Mouse (Mus musculus) heart, embryonic 16.5 days (tissue): ENCODE data around the gene Gm43738. TPM values are rescaled to one million over a fixed set of nuclear protein-coding genes. Genes with fewer than 3 reads are reported as not detected.

ENCODE experiments used
- ATAC-seq: fragments of 200-750 bp; cut with Nextera tagmentation; replicated peaks from 2 replicates; pipeline ENCODE4 v1.8.0; 2017; ENCODE audit warnings: moderate number of reproducible peaks; ENCODE audit not compliant: insufficient read depth, low FRiP score; ENCODE audit errors: extremely low read depth
- H3K27ac ChIP-seq: fragments of 300-500 bp; sonication (generic); 2 replicates; pipeline ENCODE4 v1.5.1; 2014; ENCODE audit warnings: mild to moderate bottlenecking, low read length, control low read depth, moderate library complexity
- H3K27me3 ChIP-seq: fragments of 300-500 bp; sonication (generic); 2 replicates; pipeline ENCODE4 v1.6.1; 2014; ENCODE audit warnings: low read length, mixed read lengths; ENCODE audit not compliant: control insufficient read depth, insufficient read depth
- H3K36me3 ChIP-seq: fragments of 300-500 bp; sonication (generic); 2 replicates; pipeline ENCODE4 v1.6.1; 2014; ENCODE audit not compliant: control insufficient read depth, insufficient read depth
- H3K4me1 ChIP-seq: fragments of 300-500 bp; sonication (generic); 2 replicates; pipeline ENCODE4 v1.6.1; 2014; ENCODE audit warnings: low read length, mixed read lengths; ENCODE audit not compliant: control insufficient read depth, insufficient read depth
- H3K4me2 ChIP-seq: fragments of 300-500 bp; sonication (generic); 2 replicates; pipeline ENCODE4 v1.6.1; 2014; ENCODE audit warnings: low read depth, mild to moderate bottlenecking, control low read depth, low read length
- H3K4me3 ChIP-seq: fragments of 300-500 bp; sonication (generic); 2 replicates; pipeline ENCODE4 v1.5.1; 2014; ENCODE audit warnings: mild to moderate bottlenecking, control low read depth, low read length
- H3K9ac ChIP-seq: fragments of 300-500 bp; sonication (generic); 2 replicates; pipeline ENCODE4 v1.6.1; 2014; ENCODE audit warnings: low read length, control low read depth
- H3K9me3 ChIP-seq: fragments of 300-500 bp; sonication (generic); replicated peaks from 2 replicates; pipeline ENCODE4 v1.6.1; 2016; ENCODE audit warnings: low read length; ENCODE audit not compliant: control insufficient read depth
- WGBS: fragments of 180-500 bp; shearing (Covaris S2); extraction: QIAGEN DNeasy Blood & Tissue Kit; methylation state at CpG from one replicate; pipeline ENCODE4 v1.1.7; 2014; 5-methylcytosine and 5-hydroxymethylcytosine counted together
- polyA plus RNA-seq: library from polyadenylated mRNA; unstranded; fragments of >200 nt; fragmentation: Nextera tagmentation; extraction: Ambion mirVana; gene quantifications from 2 replicates; pipeline ENCODE4 v1.2.1, GENCODE M21; 2015

The Gm43738 gene
- polyA plus RNA-seq, 1 experiment from 2014 or later: not detected

DNA sequence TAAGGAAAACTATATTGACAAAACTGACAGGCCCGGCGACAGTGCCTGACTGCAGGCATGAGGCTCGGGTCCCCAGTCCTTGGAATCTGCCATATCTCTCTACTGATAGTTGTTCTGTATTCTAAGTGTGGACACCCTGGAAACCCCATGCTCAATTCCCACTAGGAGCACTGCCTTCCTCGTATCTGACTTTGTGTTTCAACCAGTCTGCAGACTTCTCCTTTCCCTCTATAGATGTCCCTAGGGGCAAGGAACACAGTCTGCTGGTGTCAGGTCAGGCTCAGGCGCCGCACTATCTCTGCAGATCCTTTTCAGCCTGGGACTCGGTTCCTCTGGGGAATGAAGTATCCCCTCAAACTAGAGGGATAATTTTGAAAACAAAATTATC, 32.2 kb upstream of the Gm43738 start:
- 0 out of 2 replicates have a peak, but pooled peaks cover 4% of the 10 kb centered on the region for H3K27me3 ChIP-seq
- H3K4me2 ChIP-seq: no peak overlapping the region
- H3K9me3 ChIP-seq: no peaks in the 10 kb centered on the region
- no peak overlapping the region for H3K9ac ChIP-seq
- no peak overlapping the region for H3K4me3 ChIP-seq
- no peaks in the 10 kb centered on the region for H3K36me3 ChIP-seq
- no peak for ATAC-seq
- H3K27ac ChIP-seq: no peak overlapping the region
- 45% methylated on average over 7 of the region's 7 CpGs for WGBS
- peaks cover 3% of the 10 kb centered on the region; the same call in 1 of the 2 replicates for H3K4me1 ChIP-seq

DNA sequence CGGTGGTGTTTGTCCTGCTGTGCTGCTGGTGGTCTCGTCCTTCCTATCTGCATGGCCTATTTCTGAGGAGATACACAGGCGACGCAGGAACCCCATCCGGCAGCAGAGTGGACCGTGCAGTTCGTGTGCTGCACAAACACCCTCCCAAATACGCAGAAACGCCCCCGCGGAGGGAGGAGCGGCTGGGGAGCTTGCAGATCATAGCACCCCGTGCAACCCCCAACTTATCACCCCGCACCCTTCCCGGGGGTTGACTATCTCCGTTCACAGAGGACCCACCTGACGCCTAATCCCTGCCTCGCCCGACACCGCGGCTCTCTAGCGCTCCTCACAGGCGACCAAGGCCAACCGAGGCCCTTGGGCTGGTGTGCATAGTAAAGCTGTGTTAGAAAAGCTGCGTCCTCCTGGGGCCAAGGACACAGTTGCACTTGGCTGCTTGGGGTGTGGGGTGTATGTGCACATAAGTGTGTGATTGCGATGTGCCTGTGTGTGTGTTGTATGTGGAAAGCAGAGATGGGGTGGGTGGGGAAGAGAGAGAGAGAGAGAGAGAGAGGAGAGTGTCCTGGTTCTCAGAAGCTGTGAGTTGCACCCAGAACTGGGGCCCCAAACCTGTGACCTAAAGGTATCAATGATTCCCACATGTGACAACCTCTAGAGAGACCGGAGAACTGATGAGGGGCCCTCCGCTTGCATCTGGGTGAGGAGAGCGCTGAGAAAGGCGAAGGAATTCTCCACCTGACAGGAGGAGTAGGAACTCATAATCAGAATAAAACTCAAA, 31.6 kb upstream of the Gm43738 start:
- WGBS: 15% methylated on average over 30 of the region's 30 CpGs
- ATAC-seq: peak; percentile 45; the same call in 1 of the 2 replicates
- H3K27ac ChIP-seq: no peak overlapping the region
- H3K4me2 ChIP-seq: peak overlapping the region; percentile 70
- H3K4me3 ChIP-seq: peak overlapping the region; percentile 41
- H3K9ac ChIP-seq: peak overlapping the region; percentile 56
- no peaks in the 10 kb centered on the region for H3K9me3 ChIP-seq
- H3K36me3 ChIP-seq: no peaks in the 10 kb centered on the region
- peaks cover 3% of the 10 kb centered on the region; the same call in 1 of the 2 replicates for H3K4me1 ChIP-seq
- 0 out of 2 replicates have a peak, but pooled peaks cover 4% of the 10 kb centered on the region for H3K27me3 ChIP-seq

DNA sequence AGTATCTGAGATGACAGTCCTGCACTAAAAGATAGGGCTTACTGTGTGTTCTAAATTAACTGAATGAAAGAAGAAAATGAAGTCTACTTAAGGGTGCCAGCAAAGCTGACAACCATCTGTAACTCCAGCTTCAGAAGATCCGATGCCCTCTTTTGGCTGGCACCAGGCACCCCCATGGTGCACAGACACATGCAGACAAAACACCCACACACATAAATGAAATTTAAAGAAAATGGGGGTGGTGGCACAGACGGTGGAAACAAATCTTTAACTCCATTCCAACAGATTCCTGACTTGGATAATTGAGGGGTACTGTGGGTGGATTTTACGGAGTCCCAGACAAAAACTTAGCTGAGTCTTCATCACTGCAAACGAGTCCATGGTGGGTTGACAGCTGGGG, 30.9 kb upstream of the Gm43738 start:
- H3K9ac ChIP-seq: no peak overlapping the region; the same call in 1 of the 2 replicates
- WGBS: 45% methylated on average over 4 of the region's 4 CpGs
- peaks cover 3% of the 10 kb centered on the region; the same call in 1 of the 2 replicates for H3K4me1 ChIP-seq
- no peaks in the 10 kb centered on the region for H3K9me3 ChIP-seq
- ATAC-seq: no peak
- H3K36me3 ChIP-seq: no peaks in the 10 kb centered on the region
- H3K4me3 ChIP-seq: peak overlapping the region; percentile 41
- H3K4me2 ChIP-seq: peak overlapping the region; percentile 70
- no peak overlapping the region for H3K27ac ChIP-seq
- H3K27me3 ChIP-seq: 0 out of 2 replicates have a peak, but pooled peaks cover 4% of the 10 kb centered on the region

DNA sequence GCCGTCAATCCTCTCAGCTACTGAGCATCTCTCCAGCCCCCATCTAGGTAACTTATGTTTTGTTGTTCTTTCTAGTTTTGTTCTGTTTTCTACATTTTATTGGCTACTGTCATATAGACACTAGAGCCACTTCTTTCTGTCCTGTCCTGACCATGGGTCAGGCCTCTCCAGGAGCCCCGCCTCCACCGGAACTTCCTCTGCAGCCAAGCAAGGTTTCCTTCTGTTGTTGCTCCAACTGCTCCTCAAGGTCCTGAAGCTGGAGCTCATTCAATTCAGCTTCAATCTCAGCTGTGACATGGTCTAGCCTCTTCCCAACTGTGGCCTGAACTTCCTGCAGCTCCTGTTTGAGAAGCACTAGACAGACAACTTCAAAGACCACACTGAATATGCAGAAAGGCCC, 29.0 kb upstream of the Gm43738 start:
- Histone ChIP-seq H3K9ac (no peak overlapping the region), H3K9me3 (no peaks in the 10 kb centered on the region), H3K4me2 (no peak overlapping the region), H3K36me3 (no peaks in the 10 kb centered on the region), H3K27ac (no peak overlapping the region), H3K27me3 (0 out of 2 replicates have a peak, but pooled peaks cover 4% of the 10 kb centered on the region), H3K4me1 (peaks cover 3% of the 10 kb centered on the region; the same call in 1 of the 2 replicates), H3K4me3 (no peak overlapping the region)
- 85% methylated on average over 3 of the region's 3 CpGs for WGBS
- no peak for ATAC-seq

- no peak overlapping the region for H3K27ac ChIP-seq
- 82% methylated on average over 3 of the region's 3 CpGs for WGBS
- ATAC-seq: no peak
- H3K9me3 ChIP-seq: no peaks in the 10 kb centered on the region
- H3K4me3 ChIP-seq: no peak overlapping the region
- H3K36me3 ChIP-seq: no peaks in the 10 kb centered on the region
- H3K4me1 ChIP-seq: peaks cover 7% of the 10 kb centered on the region
- no peaks in the 10 kb centered on the region for H3K27me3 ChIP-seq
- no peak overlapping the region for H3K4me2 ChIP-seq
- H3K9ac ChIP-seq: no peak overlapping the region
Observed at GRCm38 (mm10) chr3:89125981-89126380, 25.1 kb upstream of the Gm43738 start.

GRCm38 (mm10) chr3:89124241-89124640, 23.3 kb upstream of the Gm43738 start:
- H3K27me3 ChIP-seq: no peaks in the 10 kb centered on the region
- H3K36me3 ChIP-seq: no peaks in the 10 kb centered on the region
- ATAC-seq: no peak
- peaks cover 7% of the 10 kb centered on the region for H3K4me1 ChIP-seq
- WGBS: 44% methylated on average over 3 of the region's 3 CpGs
- no peak overlapping the region for H3K4me3 ChIP-seq
- no peaks in the 10 kb centered on the region for H3K9me3 ChIP-seq
- no peak overlapping the region for H3K4me2 ChIP-seq
- H3K27ac ChIP-seq: no peak overlapping the region
- no peak overlapping the region for H3K9ac ChIP-seq

DNA sequence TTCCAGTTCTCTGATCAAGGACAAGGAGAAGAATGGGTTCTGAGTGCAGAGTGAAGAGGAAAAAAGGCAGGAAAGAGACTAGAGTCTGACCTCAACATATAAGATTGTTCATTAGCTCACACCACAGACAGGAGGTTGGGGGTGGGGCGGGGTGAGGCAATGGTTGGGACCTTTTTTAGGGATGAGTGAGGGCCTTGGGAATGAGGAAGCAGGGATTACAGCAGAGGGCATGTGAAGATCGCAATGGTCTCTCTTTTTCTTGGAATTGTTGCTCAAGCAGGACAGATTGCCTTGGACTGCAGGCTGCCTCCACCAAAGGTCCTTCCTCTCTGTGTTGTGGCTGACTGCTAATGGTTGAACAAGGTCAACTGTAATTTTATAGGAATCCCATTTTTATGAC, 22.4 kb upstream of the Gm43738 start:
- Histone ChIP-seq H3K4me1 (peaks cover 7% of the 10 kb centered on the region), H3K9ac (no peak overlapping the region), H3K9me3 (no peaks in the 10 kb centered on the region), H3K4me3 (no peak overlapping the region), H3K36me3 (no peaks in the 10 kb centered on the region), H3K27ac (no peak overlapping the region), H3K27me3 (no peaks in the 10 kb centered on the region), H3K4me2 (no peak overlapping the region)
- 63% methylated on average over 2 of the region's 2 CpGs for WGBS
- ATAC-seq: no peak

- Histone ChIP-seq H3K9me3 (no peaks in the 10 kb centered on the region; the same call in 1 of the 2 replicates), H3K27ac (no peak overlapping the region), H3K27me3 (no peaks in the 10 kb centered on the region), H3K4me1 (no peaks in the 10 kb centered on the region), H3K4me3 (no peak overlapping the region), H3K4me2 (no peak overlapping the region), H3K9ac (no peak overlapping the region), H3K36me3 (no peaks in the 10 kb centered on the region)
- ATAC-seq: no peak
- WGBS: 14% methylated on average over 2 of the region's 2 CpGs
Observed at GRCm38 (mm10) chr3:89115522-89115921, 14.6 kb upstream of the Gm43738 start.

GRCm38 (mm10) chr3:89113058-89113457, 12.2 kb upstream of the Gm43738 start:
- Histone ChIP-seq H3K4me1 (no peaks in the 10 kb centered on the region), H3K4me3 (no peak overlapping the region), H3K27me3 (no peaks in the 10 kb centered on the region), H3K27ac (no peak overlapping the region), H3K4me2 (no peak overlapping the region), H3K36me3 (no peaks in the 10 kb centered on the region), H3K9me3 (no peaks in the 10 kb centered on the region; the same call in 1 of the 2 replicates), H3K9ac (no peak overlapping the region)
- no peak for ATAC-seq
- 78% methylated on average over 4 of the region's 4 CpGs for WGBS
